Mouse (Mus musculus) embryonic stem cell, embryonic (primary cell): Measurements from ENCODE around the gene Btbd3.
"Not testable (repeated sequence)": the region's sequence is repeated elsewhere in the genome, so short reads cannot be mapped to it uniquely, and the experiment has no call there.

ENCODE experiments used
- CTCF ChIA-PET, 4 experiments: fragments of 300-600 bp in 2 of 4; fragments of 350-600 bp in 2 of 4; sonication (Branson Sonifier 250); formaldehyde crosslinking; loops; one replicate each; lab custom pipeline; 2022; ENCODE audit warnings: inconsistent platforms in 2 of 4; lab: Charles Lee
- POLR2A ChIA-PET, 4 experiments: fragments of 300-600 bp in 2 of 4; fragments of 350-600 bp in 2 of 4; sonication (Branson Sonifier 250); formaldehyde crosslinking; loops; one replicate each; lab custom pipeline; 2022; ENCODE audit warnings: antibody characterized with exemption in 4 of 4, inconsistent platforms in 1 of 4; lab: Charles Lee

Gene Btbd3

DNA sequence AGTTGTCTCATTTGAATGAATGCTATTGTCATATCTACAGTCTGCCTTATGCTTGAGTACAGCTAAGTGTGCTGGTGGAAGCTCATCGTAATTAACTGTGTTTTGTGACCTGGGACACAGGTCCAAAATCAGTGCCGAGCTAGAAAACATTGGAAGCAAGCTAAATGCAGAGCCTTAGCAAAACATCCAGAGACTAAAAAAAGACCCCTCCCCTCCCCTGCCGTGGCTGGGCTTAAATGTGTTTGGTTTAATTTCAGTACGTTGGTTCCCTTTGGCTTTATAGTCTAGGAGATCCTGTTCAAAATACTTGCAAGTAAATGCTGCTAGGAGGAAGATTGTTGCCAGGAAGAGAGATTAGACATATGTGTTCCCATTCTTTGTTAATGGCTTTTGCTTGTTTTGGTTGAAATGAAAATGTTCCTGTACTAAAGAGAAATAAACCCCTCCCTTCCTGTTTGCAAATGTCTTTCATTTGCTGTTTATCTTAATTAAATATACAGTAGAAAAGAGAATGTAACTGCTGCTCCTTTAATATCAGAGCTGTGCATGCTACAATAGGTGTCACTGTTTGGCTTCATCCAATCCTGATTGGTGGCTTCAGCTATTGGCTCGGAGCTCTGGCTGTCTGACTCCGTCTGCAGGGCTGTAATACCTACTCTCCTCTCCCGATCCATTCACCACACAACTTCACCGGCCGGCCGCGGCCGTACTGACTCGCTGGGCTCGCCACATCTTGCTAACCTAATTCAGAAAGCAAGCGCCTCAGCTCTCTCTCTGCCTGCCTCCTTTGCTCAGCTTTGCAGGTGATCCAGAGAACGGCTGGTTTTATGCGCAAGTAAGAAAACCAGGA is 21.7 kb downstream of the Btbd3 start:
- ChIA-PET POLR2A (interaction anchor here in 3 of 4 experiments (0.6 to 4.7 kb wide), 6 partner anchors 10 to 22 kb away, joined by 3 to 25 read pairs (median 4); partner anchors contain the start of gene Btbd3 (in 1 of the 3)), CTCF (interaction anchor here in 2 of 4 experiments (0.6 to 0.7 kb wide), 2 partner anchors 263 to 1805 kb away, joined by 3 read pairs; no protein-coding TSS in a partner anchor)

DNA sequence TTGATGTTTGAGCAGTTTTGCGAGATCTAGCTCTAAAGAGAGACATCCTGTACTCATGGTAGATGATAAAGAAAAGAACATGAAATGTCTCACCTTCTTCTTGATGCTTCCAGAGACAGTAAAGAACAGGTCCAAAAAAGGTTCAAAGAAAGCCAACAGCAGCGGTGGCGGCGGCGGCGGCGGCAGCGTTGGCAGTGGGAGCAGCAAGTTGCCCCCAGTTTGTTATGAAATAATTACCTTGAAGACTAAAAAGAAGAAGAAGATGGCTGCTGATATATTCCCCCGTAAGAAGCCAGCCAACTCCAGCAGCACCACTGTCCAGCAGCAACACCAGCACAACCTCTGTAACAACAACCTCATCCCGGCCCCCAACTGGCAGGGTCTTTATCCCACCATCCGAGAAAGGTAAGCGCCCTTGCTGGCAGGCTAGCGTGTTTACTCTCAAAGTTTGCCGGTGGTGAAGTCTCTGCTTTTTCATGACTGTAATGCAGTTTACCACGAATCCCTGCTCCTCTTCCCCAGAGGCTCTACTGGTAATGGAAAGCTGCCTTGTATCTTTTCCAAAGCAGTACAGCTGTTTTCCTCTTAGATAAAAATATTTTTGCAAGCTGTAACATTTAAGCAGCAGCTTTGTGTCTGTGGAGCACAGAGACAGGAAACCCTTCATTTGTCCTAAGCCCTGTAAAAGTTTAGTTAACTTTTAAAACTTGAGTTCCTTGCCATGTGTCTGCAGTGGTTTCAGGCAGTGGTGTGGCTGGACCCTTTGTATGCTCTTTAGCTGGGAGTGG is 22.7 kb downstream of the Btbd3 start:
- CTCF ChIA-PET: interaction anchor here in 1 of 4 experiments (0.7 kb wide), 1 partner anchor 1804 kb away, joined by 3 read pairs; no protein-coding TSS in a partner anchor

DNA sequence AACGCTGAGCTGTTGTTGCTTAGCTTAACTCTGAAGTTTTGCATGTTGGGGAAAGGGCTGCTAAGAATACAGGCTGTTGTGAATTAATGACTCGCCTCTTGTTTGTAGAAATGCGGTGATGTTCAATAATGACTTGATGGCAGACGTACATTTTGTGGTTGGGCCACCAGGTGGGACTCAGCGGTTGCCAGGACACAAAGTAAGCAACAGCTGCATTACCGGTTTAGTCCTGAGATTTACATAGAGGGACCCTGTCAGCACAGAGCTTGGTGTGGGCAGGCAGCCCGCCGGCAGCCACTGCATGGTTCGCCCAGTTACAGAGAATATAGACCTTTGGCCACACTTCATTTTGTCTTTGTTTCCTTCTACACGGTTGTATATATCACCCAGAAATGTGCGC is 23.3 kb downstream of the Btbd3 start:
- ChIA-PET POLR2A (interaction anchor here in 2 of 4 experiments (0.8 to 4.7 kb wide), 7 partner anchors 12 to 22 kb away, joined by 3 to 25 read pairs (median 4); no protein-coding TSS in a partner anchor), CTCF (interaction anchor here in 1 of 4 experiments (0.6 kb wide), 1 partner anchor 54 kb away, joined by 3 read pairs; no protein-coding TSS in a partner anchor)

More for the DNA sequence above, 22.7 kb downstream of the Btbd3 start:
- POLR2A ChIA-PET: interaction anchor here in 3 of 4 experiments (0.8 to 4.7 kb wide), 9 partner anchors 11 to 23 kb away, joined by 3 to 25 read pairs (median 4); partner anchors contain the start of gene Btbd3 (in 1 of the 3)

DNA sequence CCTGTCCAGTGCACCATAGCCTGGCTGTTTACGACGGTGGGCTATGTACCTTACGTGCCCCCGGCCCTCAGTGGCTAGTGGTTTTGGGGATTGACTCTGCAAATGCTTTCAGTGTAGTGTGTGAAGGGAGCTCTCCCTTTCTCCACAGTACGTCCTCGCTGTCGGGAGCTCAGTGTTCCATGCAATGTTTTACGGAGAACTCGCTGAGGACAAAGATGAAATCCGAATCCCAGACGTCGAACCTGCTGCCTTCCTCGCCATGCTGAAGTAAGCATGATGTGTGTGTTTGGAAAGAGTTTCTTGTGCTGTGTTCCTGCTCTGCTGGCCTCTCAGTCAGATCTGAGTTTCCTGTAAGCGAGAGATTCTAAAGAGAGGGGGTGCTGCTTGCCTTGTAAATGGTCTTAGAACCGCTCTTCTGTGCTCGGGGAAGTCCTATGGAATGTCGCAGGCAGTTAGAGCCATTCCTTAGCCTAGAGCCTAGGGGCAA is 23.9 kb downstream of the Btbd3 start:
- ChIA-PET CTCF (interaction anchor here in 2 of 4 experiments (0.6 to 1.0 kb wide), 2 partner anchors 11 to 54 kb away, joined by 3 to 4 read pairs; no protein-coding TSS in a partner anchor), POLR2A (interaction anchor here in 2 of 4 experiments (1.2 to 1.5 kb wide), 2 partner anchors 15 to 19 kb away, joined by 4 to 6 read pairs; no protein-coding TSS in a partner anchor)

DNA sequence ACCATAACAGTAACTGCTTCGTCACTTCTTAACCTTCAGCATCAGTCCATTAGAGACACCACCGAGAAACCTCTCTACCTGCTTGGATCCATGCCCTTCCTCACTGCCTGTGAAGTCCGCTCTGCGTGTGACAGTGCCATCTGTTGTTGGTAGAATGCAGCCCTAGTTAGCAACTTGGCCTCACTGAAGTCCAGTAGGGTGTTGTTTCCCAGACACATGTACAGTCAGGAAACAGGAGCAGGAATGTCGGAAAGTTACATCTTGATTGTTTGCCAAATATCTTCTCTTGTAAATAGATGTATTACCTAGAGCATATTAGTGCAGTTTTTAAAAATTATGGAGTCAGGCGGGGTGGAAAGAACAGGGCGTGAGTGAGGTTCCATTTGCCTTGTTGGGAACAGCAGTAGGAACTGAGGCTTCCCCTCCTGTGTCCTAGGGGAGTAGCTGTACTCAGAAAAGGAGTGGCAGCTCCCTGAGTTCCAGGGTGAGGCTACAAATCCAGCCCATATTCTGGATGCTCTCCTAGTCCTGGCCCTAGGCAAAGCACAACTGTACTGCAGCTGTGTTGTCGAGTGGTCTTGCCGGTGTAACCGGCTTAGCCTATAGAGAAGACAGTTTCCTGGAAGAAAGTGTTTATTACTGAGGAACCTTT is 25.3 kb downstream of the Btbd3 start:
- ChIA-PET CTCF (no interaction called here), POLR2A (interaction anchor here in 2 of 4 experiments (1.0 to 1.7 kb wide), 2 partner anchors 16 to 25 kb away, joined by 3 to 5 read pairs; partner anchors contain the start of gene Btbd3 (in 1 of the 2))

DNA sequence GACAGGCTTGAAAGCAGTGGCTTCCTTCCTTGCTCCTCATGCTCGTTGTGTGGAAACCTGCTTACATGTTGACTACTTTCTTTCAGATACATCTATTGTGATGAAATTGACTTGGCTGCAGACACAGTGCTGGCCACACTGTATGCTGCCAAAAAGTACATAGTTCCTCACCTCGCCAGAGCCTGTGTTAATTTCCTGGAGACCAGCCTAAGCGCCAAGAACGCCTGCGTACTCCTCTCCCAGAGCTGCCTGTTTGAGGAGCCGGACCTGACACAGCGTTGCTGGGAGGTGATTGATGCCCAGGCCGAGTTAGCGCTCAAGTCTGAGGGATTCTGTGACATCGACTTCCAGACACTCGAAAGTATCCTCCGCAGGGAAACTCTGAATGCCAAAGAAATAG is 27.0 kb downstream of the Btbd3 start:
- POLR2A ChIA-PET: interaction anchor here in 1 of 4 experiments (1.7 kb wide), 1 partner anchor 18 kb away, joined by 5 read pairs; no protein-coding TSS in a partner anchor
- CTCF ChIA-PET: no interaction called here

DNA sequence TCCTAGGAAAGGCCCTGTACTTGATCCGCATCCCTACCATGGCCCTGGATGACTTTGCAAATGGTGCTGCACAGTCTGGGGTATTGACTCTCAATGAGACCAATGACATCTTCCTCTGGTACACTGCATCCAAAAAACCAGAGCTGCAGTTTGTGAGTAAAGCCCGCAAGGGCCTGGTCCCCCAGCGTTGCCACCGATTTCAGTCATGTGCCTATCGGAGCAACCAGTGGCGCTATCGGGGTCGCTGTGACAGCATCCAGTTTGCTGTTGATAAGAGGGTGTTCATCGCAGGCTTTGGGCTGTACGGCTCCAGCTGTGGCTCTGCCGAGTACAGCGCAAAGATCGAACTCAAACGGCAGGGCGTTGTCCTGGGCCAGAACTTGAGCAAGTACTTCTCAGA is 27.5 kb downstream of the Btbd3 start:
- ChIA-PET POLR2A (no interaction called here), CTCF (no interaction called here)

DNA sequence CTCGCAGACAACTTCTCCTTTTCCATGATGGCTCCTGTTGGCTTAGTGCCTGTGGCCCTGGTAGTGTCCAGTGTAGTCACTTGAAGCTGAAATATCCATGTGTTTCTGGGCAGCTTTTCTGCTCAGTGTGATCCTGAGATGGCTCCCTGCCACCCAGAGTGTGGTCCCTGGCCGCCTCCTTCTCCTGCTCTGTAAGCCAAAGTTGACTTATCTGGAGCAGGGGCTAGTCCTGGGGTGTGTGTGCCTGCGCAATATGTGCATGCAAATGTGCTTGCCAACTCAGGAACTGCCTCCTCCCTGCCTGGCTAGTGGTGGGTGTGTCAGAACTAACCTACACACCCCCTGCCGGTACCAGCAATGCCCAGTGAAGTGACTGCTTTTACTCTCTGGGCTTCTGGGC is 29.4 kb downstream of the Btbd3 start:
- ChIA-PET POLR2A (no interaction called here), CTCF (no interaction called here)

DNA sequence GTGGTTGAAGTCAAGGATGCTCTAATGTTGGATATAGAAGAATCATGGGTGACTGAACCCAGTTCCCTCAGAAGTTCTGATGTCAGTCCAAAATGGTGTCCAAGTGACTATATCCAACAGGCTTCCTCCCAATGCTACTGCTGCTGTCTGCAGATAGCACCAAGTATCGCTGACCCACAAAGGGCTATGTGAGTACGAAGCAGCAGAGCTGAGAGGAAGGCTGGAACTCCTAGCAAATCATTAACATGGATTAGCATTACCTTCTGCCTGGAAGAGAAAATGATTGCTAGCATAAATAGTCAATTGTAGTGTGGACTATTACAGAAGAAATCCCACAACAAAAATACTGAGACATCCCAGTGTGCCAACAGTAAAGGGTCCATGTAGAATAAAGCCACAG is 33.8 kb downstream of the Btbd3 start:
- ChIA-PET CTCF (no interaction called here), POLR2A (interaction anchor here in 1 of 4 experiments (2.1 kb wide), 1 partner anchor 11 kb away, joined by 6 read pairs; no protein-coding TSS in a partner anchor)

DNA sequence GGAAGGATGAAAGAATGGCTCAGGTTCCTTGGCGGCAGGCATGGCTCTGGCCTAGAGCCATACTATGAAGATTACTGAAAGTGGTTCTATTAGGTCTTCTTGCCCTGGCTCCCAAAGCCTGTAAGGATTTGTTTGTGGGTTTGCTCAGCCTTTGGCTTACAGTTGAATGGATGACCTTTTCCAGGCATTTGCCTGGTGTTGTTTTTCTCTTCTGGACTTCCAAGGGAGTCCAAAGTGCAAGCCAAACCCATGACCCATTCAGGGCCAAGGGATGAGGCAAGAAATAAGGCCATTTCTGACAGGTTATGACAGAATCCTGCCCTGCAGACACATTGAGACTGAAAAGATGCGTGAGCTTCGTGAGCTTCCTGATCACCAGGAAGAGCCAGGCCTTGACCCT is 37.9 kb downstream of the Btbd3 start:
- ChIA-PET POLR2A (no interaction called here), CTCF (no interaction called here)

DNA sequence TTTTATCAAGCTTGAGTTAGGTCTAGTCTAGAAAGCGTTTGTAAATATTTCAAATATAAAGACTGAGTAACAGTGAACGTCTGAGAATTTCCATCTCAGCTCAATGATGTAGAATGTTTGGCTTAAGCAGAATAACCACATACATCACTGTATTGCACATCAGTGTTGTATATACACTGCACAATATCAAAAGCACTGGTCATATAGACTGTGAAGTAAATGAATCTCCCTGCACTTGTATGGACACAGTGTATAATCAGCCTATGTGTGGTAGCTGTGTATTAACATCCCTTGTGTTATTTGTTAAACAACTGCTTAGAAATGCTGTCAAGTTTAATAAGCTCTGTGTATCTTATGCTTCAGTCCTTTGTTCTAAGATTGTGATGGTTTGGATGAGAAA is 49.9 kb downstream of the Btbd3 start:
- CTCF ChIA-PET: no interaction called here
- POLR2A ChIA-PET: no interaction called here

DNA sequence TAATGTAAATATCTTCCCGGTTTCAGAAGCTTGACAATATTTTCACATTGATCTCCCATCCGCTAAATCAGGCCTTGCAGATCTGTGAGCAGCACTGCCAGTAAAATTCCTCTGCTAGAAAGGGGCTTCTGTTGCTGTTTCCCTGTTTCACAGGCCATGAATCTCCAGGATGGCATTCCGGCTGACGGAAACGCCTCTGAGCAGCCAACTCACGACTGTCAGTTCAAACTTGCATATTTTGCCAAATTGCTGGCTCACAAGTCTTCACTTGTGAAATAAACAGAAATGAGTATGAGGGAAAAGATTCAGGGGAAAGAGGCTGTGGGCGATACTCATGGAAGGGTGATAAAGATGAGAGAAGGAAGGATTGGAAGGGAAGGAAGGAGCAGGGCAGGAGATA is 59.3 kb downstream of the Btbd3 start:
- POLR2A ChIA-PET: no interaction called here
- CTCF ChIA-PET: no interaction called here

DNA sequence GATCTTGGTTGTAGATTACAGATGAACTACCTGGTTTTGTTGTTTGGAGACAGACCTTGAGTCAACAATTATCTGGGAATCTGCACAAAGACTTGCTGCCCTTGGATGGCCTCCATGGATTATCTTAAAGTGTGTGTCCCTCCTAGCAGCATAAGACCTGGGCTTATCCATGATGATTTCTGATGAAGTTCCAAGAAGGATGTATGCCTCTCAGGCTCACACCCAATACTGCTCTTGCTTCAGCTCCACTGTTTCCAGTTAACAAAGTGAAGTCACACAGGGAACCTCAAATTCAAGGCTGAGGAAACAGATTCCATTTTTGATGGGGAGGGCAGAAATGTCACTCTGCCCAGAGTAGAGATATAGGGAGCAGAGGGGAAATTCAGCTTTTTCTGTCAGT is 64.0 kb downstream of the Btbd3 start:
- ChIA-PET CTCF (no interaction called here), POLR2A (interaction anchor here in 1 of 4 experiments (0.5 kb wide), 1 partner anchor 64 kb away, joined by 3 read pairs; no protein-coding TSS in a partner anchor)

DNA sequence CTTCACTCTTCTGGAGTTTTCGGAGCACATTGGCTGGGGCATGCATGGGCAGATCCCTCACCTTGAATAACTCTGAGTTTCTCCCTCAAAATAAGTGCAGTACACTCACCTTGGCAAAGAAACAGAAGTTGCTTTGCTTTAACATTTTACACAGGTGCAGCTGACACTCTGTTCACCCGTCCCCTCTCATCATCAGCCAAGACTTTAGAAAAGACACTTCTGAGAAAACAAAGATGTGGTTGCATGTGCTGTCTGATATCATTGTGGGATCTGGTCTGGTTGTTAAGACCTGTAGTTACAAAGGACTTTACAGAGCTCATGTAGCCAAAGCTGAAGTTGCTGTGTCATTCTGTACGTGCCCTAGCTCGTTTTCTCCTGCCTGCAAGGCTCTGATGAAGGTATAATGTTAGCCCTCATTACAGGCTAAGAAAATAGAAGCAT is 64.7 kb downstream of the Btbd3 start:
- ChIA-PET POLR2A (no interaction called here), CTCF (no interaction called here)

DNA sequence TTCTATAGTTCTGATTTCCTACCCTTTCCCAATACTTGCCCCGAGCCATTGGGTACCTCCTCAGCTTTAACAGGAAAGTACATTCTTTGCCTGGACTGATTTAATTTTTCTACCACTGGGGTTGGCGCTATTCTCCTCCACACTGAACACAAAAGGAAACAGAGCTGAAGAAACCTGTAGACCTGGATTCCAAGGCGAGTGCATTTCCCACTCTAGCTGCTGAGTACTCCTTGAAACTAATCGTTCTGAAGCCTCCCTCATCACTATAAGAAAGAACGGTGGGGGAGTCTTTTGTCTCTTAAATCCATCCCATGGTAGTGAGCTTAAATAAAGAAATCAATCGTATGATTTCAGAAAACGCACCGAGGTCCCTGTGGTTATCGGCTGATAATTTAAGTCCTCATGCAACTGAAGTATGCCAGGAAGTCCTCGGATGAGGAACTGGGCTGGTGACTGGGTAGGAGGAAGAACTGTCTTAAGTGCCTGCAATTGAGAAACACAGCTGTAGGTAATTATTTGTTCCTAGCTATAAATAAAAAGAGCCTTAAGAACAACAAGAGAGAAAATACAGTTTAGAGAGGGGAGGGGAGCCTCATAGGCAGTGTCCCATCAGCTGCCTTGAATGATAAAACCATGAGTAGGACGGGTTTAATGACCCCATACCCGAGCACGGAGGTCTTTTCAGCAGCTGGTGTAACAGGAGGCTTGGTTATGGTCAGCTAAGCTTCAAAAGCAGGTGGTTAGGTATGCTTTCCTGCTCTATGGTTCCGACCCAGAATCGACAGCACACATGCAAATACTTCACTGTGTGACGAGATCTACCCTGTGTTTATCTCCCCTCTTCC is 66.1 kb downstream of the Btbd3 start:
- CTCF ChIA-PET: interaction anchor here in 1 of 4 experiments (0.6 kb wide), 2 partner anchors 217 to 291 kb away, joined by 4 to 9 read pairs; no protein-coding TSS in a partner anchor
- POLR2A ChIA-PET: no interaction called here

DNA sequence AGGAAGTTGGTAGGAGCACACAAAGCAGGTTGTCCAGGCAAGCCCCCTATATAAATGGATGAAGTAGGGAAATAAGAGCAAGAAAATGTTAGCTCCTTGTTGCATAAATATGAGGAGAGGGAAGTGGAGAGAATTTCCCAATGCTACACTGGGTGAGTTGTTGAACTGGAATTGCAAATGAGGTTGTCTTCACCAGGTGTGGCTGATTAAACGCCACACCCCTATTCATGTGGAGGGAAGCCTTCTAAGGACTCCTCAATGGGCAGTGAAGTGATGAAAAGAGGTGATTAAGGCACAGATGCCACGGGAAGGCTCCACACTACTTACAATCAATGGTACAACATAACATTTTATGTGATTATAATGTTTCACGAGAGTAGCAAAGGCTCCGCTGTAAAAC is 70.0 kb downstream of the Btbd3 start:
- ChIA-PET CTCF (no interaction called here), POLR2A (no interaction called here)

DNA sequence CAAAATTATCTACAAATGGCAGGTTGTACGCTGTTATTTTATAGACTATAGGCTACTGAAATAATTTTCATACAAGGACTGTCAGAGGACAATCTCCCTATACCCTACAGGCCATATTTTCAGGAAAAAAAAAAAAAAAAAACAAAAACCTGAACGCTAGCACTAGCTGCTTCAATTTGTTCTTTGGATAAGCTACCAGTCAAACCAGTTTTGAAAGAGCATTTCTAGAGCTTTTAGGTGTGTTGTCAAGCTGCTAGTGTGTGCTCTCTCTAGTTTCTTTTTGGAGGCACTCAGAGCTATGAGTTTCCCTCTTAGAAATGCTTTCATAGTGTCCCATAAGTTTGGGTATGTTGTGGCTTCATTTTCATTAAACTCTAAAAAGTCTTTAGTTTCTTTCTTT is 77.8 kb downstream of the Btbd3 start:
- POLR2A ChIA-PET: not testable (repeated sequence)
- CTCF ChIA-PET: interaction anchor here in 2 of 4 experiments (0.6 to 0.7 kb wide), 2 partner anchors 34 to 54 kb away, joined by 3 read pairs; no protein-coding TSS in a partner anchor
